Mouse (Mus musculus) ovary, postnatal 10 days (tissue): ENCODE data around the gene Ddi2.
A peak's percentile ranks its signal among the peaks of the same experiment; 100 is the strongest.

Source experiments
- DNase-seq: peaks from one replicate; pipeline ENCODE4 v3.0.0; 2022; ENCODE audit warnings: low spot score

Gene Ddi2

DNA sequence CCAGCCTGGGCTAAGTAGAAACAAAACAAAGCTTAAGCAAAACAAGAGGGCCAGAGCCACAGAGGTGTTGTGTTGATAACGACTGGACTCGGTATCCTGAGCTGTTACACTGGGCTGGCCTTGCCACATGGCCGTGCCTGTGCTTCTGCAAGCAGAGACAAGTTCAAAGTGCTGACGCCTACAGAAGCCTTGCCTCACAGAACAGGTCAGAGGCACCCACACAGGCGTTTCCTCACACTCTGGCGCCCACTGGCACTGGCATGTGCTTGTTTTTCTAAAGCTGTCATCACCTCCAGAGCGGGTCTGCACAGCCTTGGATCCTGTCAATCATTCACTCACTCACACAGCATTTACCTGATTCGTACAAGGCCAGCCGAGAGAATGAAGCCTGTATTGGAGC, 18.6 kb upstream of the Ddi2 start:
- DNase-seq: no peak

- no peak for DNase-seq
Observed at GRCm38 (mm10) chr4:141738015-141738414, 14.8 kb upstream of the Ddi2 start.

- DNase-seq: no peak
Observed at GRCm38 (mm10) chr4:141736856-141737255, 13.6 kb upstream of the Ddi2 start.

GRCm38 (mm10) chr4:141735206-141735560, 12.0 kb upstream of the Ddi2 start:
- no peak for DNase-seq

GRCm38 (mm10) chr4:141734446-141735205, 11.4 kb upstream of the Ddi2 start:
- DNase-seq: peak; percentile 54

DNA sequence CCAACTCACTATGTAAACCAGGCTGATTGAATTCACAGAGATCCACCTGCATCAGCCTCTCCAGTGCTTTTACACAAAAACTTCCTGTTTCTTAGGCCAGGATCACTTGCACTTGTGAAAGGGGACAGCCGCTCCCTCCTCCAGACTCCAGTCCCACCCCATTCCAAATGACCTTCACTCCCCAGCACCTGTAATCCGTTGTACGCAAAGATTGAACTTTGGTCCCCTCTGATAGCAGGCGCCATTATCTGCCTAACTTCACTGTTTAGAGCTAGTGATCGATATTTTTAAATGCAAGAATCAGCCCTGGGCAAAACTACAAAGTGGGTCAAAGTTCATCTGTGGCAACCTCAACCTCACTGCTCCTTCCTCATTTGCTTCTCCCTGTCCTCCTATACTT, 8.5 kb upstream of the Ddi2 start:
- DNase-seq: no peak

DNA sequence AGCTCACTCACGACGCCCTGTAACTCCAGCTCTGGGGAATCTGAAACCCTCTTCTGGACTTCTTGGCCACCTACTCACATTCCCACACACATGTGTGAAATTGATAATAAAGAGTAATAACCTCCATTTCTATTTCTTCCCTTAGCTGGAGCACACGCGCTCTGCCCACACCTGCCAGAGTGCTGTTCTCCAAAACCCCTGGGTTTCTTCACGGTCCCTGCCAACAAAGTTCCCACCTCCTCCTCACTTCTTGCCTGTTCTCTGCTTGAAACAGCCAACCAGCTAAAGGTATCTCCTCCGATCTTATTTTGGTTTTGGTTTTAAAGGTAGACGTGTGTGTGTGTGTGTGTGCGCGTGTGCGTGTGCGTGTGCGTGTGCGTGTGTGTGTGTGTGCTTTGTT, 7.2 kb upstream of the Ddi2 start:
- DNase-seq: no peak

GRCm38 (mm10) chr4:141729266-141729665, 6.0 kb upstream of the Ddi2 start:
- DNase-seq: no peak

- DNase-seq: no peak
Observed at GRCm38 (mm10) chr4:141725738-141726137, 2.5 kb upstream of the Ddi2 start.

DNA sequence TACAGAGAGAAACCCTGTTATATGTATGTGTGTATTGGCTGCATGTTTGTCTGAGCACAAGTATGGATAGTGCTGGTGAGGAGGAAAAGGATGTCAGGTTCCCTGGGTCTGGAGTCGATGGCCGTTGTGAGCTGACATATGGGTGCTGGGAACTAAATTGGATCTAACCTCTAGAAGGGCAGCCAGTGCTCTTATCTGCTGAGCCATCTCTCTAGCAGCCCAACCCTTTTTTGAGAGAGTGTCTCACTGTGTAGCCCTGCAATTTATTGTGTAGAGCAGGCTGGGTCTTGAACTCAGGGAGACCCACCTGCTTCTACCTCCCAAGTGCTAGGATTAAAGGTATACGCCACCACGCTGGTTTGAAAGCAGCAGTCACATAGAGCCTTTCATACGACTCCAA, 2.1 kb upstream of the Ddi2 start:
- DNase-seq: no peak

- no peak for DNase-seq
Observed at GRCm38 (mm10) chr4:141724594-141724993, 1.4 kb upstream of the Ddi2 start.

- DNase-seq: no peak
Observed at GRCm38 (mm10) chr4:141723673-141724068, 452 bp upstream of the Ddi2 start.

- DNase-seq: no peak
Observed at GRCm38 (mm10) chr4:141721961-141722360, 1.3 kb downstream of the Ddi2 start.

DNA sequence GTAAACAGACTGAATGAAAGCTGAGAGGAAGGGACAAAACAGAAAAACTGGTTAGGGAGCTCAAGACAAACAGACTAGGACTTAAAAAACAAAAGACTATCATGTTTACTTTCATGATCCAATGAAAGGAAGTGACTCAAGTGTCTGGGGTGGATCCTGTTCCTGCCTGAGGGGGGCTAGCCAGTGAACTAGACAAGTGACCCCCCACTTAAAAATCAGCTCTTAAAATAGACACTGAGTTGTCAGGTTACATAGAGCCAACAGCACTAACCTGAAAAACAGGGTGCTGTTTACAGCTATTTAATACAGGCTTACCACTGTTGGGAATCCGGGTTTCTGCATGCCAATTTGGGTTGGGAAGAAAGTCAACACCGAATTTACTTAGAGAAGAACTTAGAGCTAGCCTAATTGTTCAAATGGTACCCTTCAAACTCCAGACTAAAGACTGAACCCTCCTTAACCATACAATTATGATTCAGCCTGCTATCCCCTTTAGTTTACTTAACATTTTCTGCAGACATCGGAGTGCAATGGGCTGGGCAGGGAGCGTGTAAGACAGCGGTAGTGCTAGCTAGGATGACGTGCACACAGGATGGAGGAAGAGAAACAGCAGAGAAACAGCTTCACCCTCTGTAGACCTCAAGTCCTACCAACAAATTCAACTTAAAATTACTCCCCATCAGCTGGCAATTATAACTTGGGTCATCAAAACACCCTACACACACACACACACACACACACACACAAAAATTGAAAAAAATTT, 2.3 kb downstream of the Ddi2 start:
- DNase-seq: no peak

GRCm38 (mm10) chr4:141719304-141719703, 3.9 kb downstream of the Ddi2 start:
- DNase-seq: no peak

GRCm38 (mm10) chr4:141717633-141718032, 5.6 kb downstream of the Ddi2 start:
- DNase-seq: no peak

GRCm38 (mm10) chr4:141715027-141715426, 8.2 kb downstream of the Ddi2 start:
- no peak for DNase-seq

DNA sequence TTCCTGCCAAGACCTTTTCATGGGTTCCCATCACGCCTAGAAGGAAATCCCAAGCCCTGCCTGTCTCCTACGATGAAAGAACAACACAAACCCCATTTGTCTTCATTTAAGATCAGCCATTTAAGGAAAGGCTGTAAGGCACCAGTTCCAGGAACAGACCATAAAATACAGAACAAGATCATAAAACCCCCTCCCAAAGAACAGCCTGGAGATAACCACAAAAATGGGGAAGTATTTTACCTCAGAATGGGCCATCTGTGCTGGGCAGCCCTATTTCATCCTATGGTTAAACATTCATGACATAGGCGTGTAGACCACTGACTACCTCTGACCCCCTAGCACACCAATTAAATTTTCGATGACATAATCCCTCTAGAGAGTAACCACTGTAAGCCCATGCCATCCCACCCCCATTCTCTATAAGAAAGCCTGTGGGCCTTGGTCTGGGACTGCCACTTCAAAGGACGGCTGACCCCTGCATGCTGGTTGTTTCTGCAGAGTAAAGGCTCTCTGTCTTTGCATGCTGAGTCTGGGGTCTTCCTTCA, 9.5 kb downstream of the Ddi2 start:
- no peak for DNase-seq

GRCm38 (mm10) chr4:141711250-141711649, 12.0 kb downstream of the Ddi2 start:
- no peak for DNase-seq

- no peak for DNase-seq
Observed at GRCm38 (mm10) chr4:141708971-141709370, 14.2 kb downstream of the Ddi2 start.

DNA sequence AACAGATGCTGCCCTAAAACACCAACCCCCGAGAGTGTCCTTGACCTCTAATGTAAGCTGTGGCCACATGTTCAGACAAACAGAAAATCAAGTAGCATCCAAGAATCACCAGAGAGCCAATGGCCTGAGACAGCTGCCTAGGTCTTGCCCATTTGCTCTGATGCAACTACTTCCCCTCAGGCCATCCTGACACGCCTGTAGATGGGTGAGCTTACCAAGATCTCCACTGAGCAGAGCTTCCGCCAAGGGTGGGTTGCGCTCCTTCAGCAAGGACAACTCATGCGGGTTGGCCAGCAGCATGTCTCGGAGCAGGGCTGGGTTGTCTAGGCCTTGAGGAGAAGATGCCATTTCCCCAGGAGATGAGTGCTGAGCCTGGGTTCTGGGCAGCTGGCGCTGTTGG, 15.2 kb downstream of the Ddi2 start:
- DNase-seq: no peak

- DNase-seq: no peak
Observed at GRCm38 (mm10) chr4:141705331-141705730, 17.9 kb downstream of the Ddi2 start.

- no peak for DNase-seq
Observed at GRCm38 (mm10) chr4:141704625-141705024, 18.6 kb downstream of the Ddi2 start.
